Mouse (Mus musculus) C2C12 (cell line): ENCODE data around the gene Txn1.

Experiments used
- CEBPB ChIP-seq: IDR thresholded peaks from one replicate; pipeline ENCODE4 v1.6.1; 2011; ENCODE audit warnings: low read depth, mild to moderate bottlenecking, control low read depth, moderate library complexity
- CTCF ChIP-seq: IDR thresholded peaks from one replicate; pipeline ENCODE4 v1.5.1; 2011; ENCODE audit not compliant: control insufficient read depth, insufficient read depth, insufficient read length
- MAX ChIP-seq: IDR thresholded peaks from one replicate; pipeline ENCODE4 v1.6.1; 2011; ENCODE audit warnings: mild to moderate bottlenecking, control low read depth
- MYOD1 ChIP-seq: IDR thresholded peaks from one replicate; pipeline ENCODE4 v1.6.1; 2011; ENCODE audit warnings: low read depth; ENCODE audit not compliant: control insufficient read depth, insufficient read length
- MYOG ChIP-seq: IDR thresholded peaks from one replicate; pipeline ENCODE4 v1.6.1; 2011; ENCODE audit not compliant: control insufficient read depth, insufficient read length; ENCODE audit errors: extremely low read depth
- USF1 ChIP-seq: IDR thresholded peaks from one replicate; pipeline ENCODE4 v1.6.1; 2011; ENCODE audit warnings: low read depth, mild to moderate bottlenecking, control low read depth, moderate library complexity

DNA sequence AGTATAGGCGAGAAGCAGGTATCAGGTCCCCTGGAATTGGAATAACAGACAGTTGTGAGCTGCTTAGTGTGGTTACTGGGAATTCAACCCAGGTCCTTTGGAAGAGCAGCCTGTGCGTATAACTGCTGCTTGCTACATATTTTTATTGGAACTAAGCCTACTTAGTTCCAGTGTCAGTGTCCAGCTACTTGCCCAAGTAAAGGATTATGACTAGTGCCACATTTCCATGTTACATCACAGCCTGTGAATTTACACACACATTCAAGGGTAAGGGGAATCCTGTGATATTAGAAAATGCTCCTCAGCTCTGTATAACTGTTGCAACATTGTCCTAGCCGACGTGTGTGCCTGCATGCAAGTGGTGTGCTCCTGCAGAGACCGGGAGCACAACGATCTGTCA, 18.9 kb downstream of the Txn1 start:
- TF ChIP-seq MAX (no peak), CTCF (no peak), USF1 (no peak), MYOD1 (no peak), CEBPB (no peak), MYOG (no peak)
